Mouse (Mus musculus): Measurements from ENCODE around the gene Ankrd28.
A peak's percentile ranks its signal among the peaks of the same experiment; 100 is the strongest.
"Not testable (repeated sequence)": the region's sequence is repeated elsewhere in the genome, so short reads cannot be mapped to it uniquely, and the experiment has no call there.

Gene Ankrd28

GRCm38 (mm10) chr14:31793979-31794775 is 36.3 kb downstream of the Ankrd28 start:
- DNase-seq: peak; percentile 63

DNA sequence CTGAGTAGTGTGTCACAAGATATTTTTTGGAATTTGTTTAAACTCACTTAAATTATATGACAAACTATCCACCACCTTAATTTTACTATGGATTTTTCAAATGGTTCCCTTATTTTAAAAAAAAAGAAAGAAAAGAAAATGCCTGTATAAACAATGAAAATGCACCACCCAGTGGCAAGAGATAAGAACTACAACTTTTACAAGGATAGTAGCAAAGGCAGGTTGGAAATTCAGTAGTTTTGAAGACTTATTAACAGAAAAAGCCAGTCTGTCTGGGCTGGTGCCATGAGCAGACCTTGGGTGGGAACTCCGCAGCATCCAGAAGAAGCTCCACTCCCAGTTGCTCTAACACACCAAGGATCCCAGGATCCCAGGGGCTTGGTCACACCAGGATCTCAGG is 39.7 kb downstream of the Ankrd28 start:
- DNase-seq: peak; percentile 68

DNA sequence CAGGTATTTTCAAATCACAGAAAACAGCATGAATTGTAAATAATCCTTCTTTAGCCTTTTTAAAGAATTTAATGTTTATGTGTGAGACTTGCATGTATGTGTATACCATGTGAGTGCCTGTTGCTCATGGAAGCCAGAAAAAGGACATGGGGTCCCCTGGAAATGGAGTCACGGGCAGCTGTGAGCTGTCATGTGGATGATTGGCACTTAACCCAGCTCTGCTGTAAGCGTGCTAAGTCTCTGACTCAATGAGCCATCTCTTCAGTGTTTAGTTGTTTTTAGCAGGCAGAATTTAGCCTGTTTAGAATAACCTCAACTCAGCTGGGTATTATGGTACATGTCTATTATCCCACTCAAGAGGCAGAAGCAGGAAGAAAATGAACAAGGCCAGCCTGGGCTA is 43.5 kb downstream of the Ankrd28 start:
- DNase-seq: no peak

GRCm38 (mm10) chr14:31785681-31786080 is 44.8 kb downstream of the Ankrd28 start:
- no peak for DNase-seq

DNA sequence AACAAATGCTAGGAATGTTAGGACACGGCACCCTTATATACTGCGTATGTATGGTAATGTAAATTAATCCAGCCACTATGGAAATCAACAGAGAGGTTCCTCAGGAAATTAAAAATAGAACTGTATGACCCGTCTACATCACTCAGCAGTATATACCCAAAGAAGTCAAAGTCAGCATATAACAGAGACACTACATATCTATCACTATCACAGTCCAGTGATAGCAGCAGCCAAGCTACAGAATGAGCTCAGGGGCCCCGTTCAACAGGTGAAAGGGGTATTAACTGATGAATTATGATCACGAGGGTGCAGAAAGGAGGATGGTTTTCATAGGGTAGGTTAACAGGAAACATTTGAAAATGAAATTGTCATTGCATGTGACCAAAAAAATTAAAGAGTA is 45.5 kb downstream of the Ankrd28 start:
- no peak for DNase-seq

GRCm38 (mm10) chr14:31781309-31782049 is 49.0 kb downstream of the Ankrd28 start:
- DNase-seq: peak; percentile 77

DNA sequence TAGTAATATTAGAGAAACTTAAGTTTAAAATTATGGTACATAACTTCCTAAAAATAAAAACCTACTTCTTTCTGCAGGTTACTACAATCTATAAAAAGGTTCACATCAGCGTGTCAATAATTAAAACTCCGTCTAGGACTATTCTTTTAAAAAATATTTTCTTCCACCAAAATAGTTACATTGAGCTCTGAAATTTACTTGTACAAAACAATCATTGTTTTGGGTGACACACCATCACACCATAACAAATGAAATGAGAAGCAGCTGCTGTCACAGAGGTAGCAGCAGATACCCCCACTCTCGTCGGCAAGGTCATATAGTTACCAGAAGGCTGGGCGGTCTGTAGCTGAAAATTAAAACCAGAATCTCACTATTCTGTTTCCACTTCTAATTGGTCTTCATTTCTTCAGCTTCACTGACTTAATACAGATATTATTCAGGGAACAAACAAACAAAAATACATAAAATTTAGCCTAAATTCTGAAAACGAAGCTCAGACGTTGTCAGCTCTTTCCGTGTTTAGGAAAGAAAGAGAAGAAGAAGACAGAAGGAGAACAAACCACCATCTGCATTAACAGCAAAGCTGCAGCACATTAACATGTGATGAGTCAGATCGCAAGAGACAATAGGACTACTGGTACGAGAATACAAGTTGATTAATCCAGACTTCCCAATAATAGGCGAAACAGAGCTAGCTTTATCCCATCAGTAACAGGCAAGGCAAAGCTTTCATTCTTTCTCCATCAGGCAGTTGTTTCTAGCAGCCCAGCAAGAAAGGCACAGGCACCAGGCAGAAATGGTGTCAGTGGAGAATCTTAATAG is 49.8 kb downstream of the Ankrd28 start:
- DNase-seq: peak; percentile 62

GRCm38 (mm10) chr14:31773518-31773917 is 56.9 kb downstream of the Ankrd28 start:
- DNase-seq: no peak

DNA sequence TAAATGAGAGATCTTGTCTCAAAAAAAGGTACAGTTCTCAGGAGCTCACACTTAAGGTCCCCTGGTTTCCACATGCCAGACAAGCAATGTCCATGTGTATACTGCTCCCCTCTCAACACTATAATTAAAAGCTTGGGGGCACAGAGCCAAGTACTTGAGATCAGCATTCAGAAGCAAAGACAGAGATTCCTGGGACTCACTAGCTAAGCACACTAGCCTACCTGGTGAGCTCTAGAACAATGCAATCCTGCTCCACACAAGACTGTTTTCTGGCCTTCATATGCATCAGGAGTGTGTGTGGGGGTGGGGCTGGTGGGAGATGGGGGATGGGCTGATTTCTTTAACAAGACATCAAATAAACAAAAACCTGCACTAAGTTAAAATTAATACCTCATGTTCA is 58.2 kb downstream of the Ankrd28 start:
- no peak for DNase-seq

DNA sequence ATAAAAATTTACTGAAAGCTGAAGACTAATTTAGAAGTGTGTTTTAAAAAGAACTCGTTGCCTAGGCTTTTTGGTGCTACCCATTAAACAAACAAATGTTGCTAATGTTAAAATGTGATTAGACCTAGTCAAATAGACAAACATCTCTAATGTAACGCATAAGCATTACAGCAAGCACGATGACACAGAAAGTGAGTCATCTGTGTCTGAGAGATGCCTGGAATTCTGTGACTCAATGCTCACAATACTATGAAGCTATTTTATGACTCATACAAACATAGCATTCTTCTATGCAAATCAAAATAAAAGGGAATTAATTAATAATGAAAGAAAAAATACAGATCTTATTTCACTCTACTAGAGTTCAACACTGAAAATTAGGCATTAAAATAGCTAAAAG is 61.9 kb downstream of the Ankrd28 start:
- DNase-seq: no peak

GRCm38 (mm10) chr14:31764083-31764482 is 66.4 kb downstream of the Ankrd28 start:
- no peak for DNase-seq

GRCm38 (mm10) chr14:31761727-31762126 is 68.7 kb downstream of the Ankrd28 start:
- DNase-seq: no peak

DNA sequence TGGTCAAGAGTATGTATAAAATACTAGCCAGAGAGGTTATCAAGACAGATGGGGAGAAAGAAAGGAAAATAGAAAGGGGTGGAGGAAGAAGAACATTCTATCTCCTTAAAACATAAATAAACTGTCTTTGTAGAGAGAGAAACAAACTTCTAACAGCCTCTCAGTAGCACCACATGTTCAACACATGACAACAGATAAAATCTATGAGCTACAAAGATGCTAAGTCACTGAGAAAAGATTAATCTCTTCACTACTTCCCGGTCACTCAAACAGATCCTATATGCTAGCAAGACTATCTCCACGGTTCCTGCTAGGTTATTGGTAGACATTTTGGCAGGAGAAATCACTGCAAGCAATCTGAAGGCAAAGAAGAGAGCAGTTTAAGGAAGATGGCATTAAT is 71.3 kb downstream of the Ankrd28 start:
- DNase-seq: no peak

DNA sequence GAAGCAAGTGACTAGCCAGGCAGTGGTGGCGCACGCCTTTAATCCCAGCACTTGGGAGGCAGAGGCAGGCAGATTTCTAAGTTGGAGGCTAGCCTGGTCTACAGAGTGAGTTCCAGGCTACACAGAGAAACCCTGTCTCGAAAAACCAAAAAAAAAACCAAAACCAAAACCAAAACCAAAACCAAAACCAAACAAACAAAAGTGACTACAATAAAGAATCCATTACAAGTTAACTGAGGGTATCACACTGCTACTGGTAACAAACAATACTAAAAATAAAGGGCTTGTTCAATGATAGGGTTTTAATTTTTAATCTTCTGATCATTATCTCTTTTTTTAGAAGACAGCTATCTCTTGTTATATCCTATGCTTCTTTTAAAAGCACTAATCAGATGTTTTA is 72.0 kb downstream of the Ankrd28 start:
- not testable (repeated sequence) for DNase-seq

- no peak for DNase-seq
Observed at GRCm38 (mm10) chr14:31748239-31748873, 82.1 kb downstream of the Ankrd28 start.

- no peak for DNase-seq
Observed at GRCm38 (mm10) chr14:31742523-31742922, 87.9 kb downstream of the Ankrd28 start.

- DNase-seq: no peak
Observed at GRCm38 (mm10) chr14:31734811-31735210, 95.6 kb downstream of the Ankrd28 start.

DNA sequence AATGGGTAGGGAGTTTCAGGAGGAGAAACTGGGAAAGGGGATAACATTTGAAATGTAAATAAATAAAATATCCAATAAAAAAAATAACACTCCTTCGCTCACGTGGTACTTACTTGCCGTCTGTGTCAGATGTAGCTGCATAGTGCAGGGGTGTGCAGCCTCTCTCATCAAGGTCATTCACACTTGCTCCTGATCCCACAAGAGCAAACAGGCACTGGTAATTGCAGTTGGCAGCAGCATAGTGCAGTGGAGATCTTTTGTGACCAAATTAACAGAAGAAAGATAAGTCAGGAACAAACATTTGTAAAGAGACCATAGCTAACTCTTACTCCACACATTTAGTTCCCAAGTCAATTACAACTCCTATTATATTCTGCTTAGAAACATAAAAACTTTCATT is 102.9 kb downstream of the Ankrd28 start:
- no peak for DNase-seq

- no peak for DNase-seq
Observed at GRCm38 (mm10) chr14:31722746-31723145, 107.7 kb downstream of the Ankrd28 start.

DNA sequence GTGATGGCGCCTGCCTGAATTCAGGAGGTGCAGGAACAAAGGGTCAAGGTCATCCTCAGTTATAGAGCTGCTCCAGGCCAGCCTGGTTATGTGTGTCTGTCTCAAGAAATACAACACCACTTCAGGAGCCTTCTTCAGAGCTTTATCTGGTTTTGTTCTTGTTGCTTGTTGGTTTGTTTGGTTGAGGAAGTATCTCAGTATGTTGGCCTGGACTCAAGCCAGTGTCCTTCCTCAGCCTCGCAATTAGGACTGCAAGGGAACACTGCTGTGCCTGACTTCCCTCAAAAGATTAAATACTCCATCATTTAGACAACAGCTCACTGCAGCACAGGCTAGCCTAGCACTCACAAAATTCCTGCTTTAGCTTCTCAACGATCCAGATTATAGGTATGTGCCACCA is 109.2 kb downstream of the Ankrd28 start:
- DNase-seq: no peak

GRCm38 (mm10) chr14:31718332-31718731 is 112.1 kb downstream of the Ankrd28 start:
- DNase-seq: no peak

DNA sequence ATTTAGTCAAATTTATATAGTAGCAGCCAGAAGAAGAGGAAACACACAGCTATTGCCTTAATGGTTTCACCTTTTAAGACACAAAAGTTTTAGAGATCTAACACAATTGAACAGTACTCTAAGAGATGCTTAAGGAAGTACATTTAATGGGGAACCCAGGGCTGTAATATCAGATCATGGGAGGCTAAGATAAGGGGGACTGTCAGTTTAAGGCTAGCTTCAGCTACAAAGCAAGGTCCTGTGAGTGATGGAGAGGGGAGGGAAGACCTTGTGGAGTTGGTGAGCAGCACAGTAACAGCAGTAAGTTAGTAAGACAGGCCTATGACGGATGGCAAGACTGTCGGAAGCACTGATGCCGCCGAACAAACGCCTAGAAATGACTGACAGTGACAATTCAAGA is 113.1 kb downstream of the Ankrd28 start:
- no peak for DNase-seq

GRCm38 (mm10) chr14:31715669-31716068 is 114.8 kb downstream of the Ankrd28 start:
- DNase-seq: no peak

Data from cerebellum, adult 9-10 months (tissue).